Mouse (Mus musculus): ENCODE data around the gene Txndc2.

- TF ChIP-seq GATA1 (IDR thresholded peaks at IDR 0.05; ENCODE audit: low read length) = no peak
- TF ChIP-seq TAL1 (IDR thresholded peaks at IDR 0.05; ENCODE audit: low read length) = no peak
Observed at GRCm38 (mm10) chr17:65665786-65666387, 23.9 kb upstream of the Txndc2 start.

All from erythroblast, embryonic 14.5 days (primary cell).